Mouse (Mus musculus): ENCODE data around the gene Sec61a1. TPM values are rescaled to one million over a fixed set of nuclear protein-coding genes. Genes with fewer than 3 reads are reported as not detected.
A peak's percentile ranks its signal among the peaks of the same experiment; 100 is the strongest.

The Sec61a1 gene
- polyA plus RNA-seq, 1 experiment from 2014 or later, result 238 TPM

DNA sequence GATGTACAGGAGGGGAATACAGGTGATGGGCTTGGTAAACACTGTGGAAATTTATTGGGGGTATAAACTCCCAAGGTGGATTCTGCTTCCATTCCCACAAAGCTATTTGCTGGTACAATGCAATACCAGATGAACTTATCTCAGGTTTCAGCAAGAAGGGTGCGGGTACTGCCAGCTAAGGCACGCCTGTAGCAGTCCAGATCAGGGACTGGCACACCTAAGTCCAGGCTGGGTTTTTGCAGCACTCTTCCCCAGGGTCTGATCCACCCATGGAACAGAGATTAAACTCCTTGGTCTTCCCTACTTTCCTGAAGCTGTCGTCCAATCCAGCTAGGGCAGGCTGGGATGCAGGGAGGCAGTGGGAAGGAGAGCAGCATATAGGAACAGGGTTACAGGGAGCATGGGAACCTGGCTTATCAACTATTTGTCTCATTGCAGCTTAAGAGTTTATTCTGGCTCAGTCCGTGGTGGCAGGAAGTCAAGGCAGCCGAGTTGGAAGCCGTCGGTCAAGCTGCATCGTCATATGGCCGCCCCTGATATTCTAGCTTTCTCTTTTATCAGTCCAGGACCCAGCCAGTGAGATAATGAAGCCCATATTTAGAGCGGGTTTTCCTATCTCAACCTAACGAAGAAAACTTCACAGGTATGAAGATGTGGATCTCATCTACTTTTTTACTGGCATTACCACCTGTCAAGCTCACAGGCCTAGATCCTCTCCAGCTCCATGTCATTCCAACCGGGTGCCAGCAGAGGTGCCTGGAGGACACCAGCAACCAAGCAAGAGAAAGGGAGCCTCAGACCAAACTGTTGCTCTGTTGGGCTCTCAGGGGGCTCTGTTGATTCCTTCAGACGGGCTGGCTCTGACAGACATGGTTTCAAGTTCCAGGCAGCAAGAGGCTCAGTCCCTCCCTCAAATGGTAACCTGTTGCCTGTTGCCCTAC, 16.4 kb downstream of the Sec61a1 start:
- no peak for DNase-seq (ENCODE audit: low spot score)
- WGBS, result 76% methylated on average over 13 of the region's 13 CpGs
- Histone ChIP-seq H3K27me3 (ENCODE audit: low read depth, poor library complexity, severe bottlenecking) (no peaks in the 10 kb centered on the region), H3K4me1 (peaks cover 10% of the 10 kb centered on the region), H3K36me3 (peaks cover 71% of the 10 kb centered on the region), H3K4me3 (no peak overlapping the region), H3K9me3 (replicated peaks) (no peaks in the 10 kb centered on the region), H3K27ac (no peak overlapping the region)

DNA sequence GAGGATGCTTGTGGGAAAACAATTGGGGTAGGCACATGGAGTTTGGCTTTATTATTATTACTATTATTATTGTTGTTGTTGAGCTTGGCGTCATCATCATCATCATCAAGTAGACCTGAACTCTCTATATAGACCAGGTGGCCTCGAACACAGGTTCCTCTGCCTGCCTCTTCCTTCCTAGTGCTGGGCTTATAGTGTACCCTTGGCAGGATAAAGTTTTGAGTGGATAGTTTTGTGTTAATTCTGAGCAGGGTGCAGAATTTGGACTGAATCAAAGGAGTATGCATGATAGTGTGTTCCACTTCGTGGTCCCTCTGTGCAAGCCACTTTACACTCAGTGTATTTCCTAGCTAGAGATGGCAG, 18.3 kb downstream of the Sec61a1 start:
- Histone ChIP-seq H3K27me3 (ENCODE audit: low read depth, poor library complexity, severe bottlenecking) (no peaks in the 10 kb centered on the region), H3K4me1 (peaks cover 10% of the 10 kb centered on the region), H3K4me3 (peak overlapping the region; percentile 66), H3K36me3 (peaks cover 69% of the 10 kb centered on the region), H3K27ac (peak overlapping the region; percentile 78), H3K9me3 (replicated peaks) (no peaks in the 10 kb centered on the region)
- no peak for DNase-seq (ENCODE audit: low spot score)
- WGBS, result 4% methylated on average over 3 of the region's 3 CpGs

DNA sequence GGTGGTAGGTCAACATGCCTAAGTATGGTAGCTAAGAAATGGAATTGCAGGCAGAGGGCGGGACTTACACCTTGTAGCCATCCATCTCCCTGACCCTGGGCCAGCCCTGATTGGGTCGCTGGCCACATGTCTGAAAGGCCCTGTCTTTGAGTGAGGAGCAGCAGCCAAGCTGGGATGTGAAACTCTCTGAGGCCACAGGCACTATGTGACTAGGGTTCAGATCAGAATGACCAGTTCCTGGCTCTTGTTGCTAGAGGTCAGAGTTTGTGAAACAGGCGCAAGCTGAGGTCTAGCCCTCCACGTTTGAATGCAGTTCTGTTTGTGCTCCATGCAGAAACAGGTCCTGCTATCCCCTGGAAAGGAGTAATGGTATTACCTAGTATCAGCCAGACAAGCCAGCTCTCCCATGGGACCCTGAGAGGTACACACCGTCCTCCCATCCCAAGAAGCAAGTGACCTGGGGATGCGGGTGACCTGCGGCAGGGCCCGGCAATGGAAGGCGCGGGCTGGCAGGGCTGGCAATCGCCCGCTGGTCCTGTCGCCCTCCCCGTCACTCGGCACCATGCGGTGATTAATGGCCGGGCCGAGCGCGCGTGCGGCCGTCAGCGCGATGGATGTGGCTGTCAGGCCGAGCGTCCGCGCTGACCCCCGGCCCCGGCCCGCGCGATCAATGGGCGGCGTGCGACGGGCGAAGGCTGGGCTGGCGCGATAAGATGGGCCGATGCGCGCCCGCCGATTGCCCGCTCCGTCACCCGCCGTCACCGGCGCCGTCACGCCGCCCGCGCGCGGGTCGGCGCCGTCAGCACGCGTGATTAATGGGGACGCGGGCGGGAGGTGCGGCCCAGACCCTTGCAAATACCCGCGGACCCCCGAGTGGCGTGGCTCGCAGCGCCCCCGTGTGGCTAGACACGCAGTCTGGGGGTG, 19.0 kb downstream of the Sec61a1 start:
- Histone ChIP-seq H3K4me1 (peaks cover 10% of the 10 kb centered on the region), H3K27ac (peak overlapping the region; percentile 78), H3K36me3 (peaks cover 64% of the 10 kb centered on the region), H3K27me3 (ENCODE audit: low read depth, poor library complexity, severe bottlenecking) (no peaks in the 10 kb centered on the region), H3K9me3 (replicated peaks) (no peaks in the 10 kb centered on the region), H3K4me3 (peak overlapping the region; percentile 66)
- peak; percentile 92 for DNase-seq (ENCODE audit: low spot score)
- 2% methylated on average over 76 of the region's 76 CpGs for WGBS

DNA sequence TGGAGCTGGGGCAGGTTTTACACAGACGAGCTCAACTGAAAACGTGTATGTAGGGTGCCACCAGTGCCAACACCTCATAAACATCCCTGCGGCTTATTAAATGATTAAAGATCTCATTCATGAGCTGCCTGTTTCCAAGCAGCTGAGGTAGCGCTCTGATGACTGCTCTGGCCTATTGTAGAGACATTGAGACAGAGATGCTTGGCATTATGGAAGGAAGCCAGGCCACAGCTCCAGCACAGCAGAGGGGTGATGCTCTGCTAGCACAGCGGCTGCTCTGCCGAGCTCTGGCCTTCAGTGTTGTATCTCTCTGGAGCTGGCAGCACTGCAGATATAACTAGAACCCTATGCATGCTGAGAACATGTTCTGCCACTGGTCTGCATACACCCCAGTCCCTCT, 25.0 kb downstream of the Sec61a1 start:
- H3K27ac ChIP-seq, result no peak overlapping the region
- no peak overlapping the region for H3K4me3 ChIP-seq
- H3K9me3 ChIP-seq (replicated peaks), result no peaks in the 10 kb centered on the region
- H3K36me3 ChIP-seq, result peaks cover 84% of the 10 kb centered on the region
- H3K4me1 ChIP-seq, result no peaks in the 10 kb centered on the region
- WGBS, result 91% methylated on average over 6 of the region's 6 CpGs
- no peaks in the 10 kb centered on the region for H3K27me3 ChIP-seq (ENCODE audit: low read depth, poor library complexity, severe bottlenecking)
- DNase-seq (ENCODE audit: low spot score), result no peak

DNA sequence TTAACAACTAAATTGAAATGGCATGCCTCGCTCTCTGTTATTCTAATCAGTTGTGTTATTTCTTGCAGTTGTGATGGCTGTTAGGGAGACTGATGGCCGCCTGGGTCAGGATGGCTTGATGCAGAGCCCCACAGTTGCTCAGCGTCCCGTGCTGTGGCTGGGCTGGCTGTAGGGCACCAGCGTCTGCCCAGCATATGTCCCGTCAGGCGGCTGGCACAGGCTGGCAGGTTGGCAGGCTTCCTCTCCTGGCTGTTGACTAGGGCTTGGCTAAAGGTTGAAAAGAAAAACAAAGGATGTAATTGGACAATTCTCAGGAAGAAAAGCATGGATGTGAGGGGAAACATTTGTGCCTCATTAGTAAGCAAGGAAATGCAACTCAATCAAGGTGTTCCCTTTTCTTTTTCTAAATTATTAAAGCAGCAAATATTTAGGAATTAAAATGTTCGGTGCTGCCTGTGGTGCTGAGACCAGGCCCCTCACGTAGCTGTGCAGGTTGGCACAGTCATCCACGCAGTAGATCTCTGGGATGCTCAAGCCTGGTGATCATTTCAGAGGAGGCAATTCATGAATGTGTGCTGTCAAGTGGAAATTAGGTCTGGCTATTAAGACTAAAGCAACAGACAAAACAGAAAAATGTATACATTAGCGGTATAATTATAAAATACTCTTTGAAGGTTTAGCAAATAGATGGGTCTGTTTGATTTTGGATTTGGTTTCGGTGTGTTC, 27.9 kb downstream of the Sec61a1 start:
- WGBS, result 94% methylated on average over 12 of the region's 12 CpGs
- Histone ChIP-seq H3K9me3 (replicated peaks) (no peaks in the 10 kb centered on the region), H3K27ac (no peak overlapping the region), H3K4me3 (no peak overlapping the region), H3K36me3 (peaks cover 85% of the 10 kb centered on the region), H3K27me3 (ENCODE audit: low read depth, poor library complexity, severe bottlenecking) (no peaks in the 10 kb centered on the region), H3K4me1 (no peaks in the 10 kb centered on the region)
- DNase-seq (ENCODE audit: low spot score), result no peak

DNA sequence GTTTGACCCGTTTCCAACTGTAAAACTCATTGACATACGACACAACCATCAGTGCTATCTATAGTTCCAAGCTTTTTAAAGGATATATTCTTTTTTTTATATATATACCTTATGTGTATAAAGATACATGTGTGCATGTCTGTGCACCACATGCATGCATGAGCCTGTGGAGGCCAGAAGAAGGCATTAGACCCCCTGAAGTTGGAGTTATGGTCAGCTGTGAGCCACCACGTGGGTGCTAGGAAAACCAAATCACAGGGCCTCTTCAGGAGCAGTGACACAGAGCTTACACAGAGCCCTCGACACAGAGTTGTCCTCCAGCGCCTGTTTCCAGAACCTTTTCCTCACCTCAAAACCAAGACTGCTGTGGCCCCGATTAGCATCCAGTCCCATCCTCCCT, 28.9 kb downstream of the Sec61a1 start:
- WGBS, result 87% methylated on average over 6 of the region's 6 CpGs
- H3K36me3 ChIP-seq, result peaks cover 89% of the 10 kb centered on the region
- no peak overlapping the region for H3K27ac ChIP-seq
- no peak for DNase-seq (ENCODE audit: low spot score)
- no peaks in the 10 kb centered on the region for H3K9me3 ChIP-seq (replicated peaks)
- no peaks in the 10 kb centered on the region for H3K27me3 ChIP-seq (ENCODE audit: low read depth, poor library complexity, severe bottlenecking)
- no peak overlapping the region for H3K4me3 ChIP-seq
- H3K4me1 ChIP-seq, result no peaks in the 10 kb centered on the region

DNA sequence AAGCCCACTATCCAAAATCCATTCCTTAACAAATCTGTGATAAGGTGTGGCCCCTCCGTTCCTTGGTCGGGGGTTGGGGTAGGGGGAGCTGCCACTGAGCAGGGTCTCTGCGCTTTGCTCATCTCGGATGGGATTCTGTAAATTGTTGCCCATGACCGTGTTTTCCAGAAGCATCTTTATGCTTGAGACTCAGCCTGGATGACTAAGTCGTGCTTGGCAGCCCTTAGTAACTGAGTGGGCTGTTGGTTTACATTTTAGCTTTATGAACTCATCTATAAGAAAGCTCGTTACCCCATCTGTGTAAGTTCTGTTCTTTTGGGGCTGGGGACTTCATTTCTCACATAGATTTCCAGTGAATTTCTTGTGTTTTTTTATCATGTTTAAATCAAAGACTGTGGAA, 29.7 kb downstream of the Sec61a1 start:
- Histone ChIP-seq H3K9me3 (replicated peaks) (no peaks in the 10 kb centered on the region), H3K4me3 (no peak overlapping the region), H3K36me3 (peaks cover 95% of the 10 kb centered on the region), H3K27me3 (ENCODE audit: low read depth, poor library complexity, severe bottlenecking) (no peaks in the 10 kb centered on the region), H3K4me1 (no peaks in the 10 kb centered on the region), H3K27ac (no peak overlapping the region)
- no peak for DNase-seq (ENCODE audit: low spot score)
- WGBS, result 95% methylated on average over 7 of the region's 7 CpGs

DNA sequence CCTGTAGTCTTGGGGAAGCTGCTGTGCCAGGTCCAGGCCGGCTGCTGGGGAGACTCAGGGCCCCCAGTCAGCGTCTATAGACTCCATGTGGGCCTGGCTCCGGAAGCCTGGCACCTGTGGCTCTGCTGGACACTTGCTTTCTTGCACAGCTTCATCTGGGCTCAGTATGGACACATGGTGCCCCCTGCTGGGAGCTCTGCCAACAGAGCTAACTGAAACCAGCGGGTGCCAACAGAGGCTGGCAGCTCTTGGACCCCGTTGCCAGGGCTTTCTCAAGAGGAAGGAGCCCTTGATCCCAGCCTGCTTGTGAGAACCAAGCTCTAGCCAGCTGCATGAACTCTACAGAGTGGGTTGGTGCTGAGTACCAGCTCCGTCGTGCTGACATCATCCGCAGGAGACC, 31.8 kb downstream of the Sec61a1 start:
- 92% methylated on average over 8 of the region's 8 CpGs for WGBS
- Histone ChIP-seq H3K27me3 (ENCODE audit: low read depth, poor library complexity, severe bottlenecking) (no peaks in the 10 kb centered on the region), H3K27ac (no peak overlapping the region), H3K4me1 (no peaks in the 10 kb centered on the region), H3K36me3 (peaks cover 95% of the 10 kb centered on the region), H3K4me3 (no peak overlapping the region), H3K9me3 (replicated peaks) (no peaks in the 10 kb centered on the region)
- DNase-seq (ENCODE audit: low spot score), result peak; percentile 44

DNA sequence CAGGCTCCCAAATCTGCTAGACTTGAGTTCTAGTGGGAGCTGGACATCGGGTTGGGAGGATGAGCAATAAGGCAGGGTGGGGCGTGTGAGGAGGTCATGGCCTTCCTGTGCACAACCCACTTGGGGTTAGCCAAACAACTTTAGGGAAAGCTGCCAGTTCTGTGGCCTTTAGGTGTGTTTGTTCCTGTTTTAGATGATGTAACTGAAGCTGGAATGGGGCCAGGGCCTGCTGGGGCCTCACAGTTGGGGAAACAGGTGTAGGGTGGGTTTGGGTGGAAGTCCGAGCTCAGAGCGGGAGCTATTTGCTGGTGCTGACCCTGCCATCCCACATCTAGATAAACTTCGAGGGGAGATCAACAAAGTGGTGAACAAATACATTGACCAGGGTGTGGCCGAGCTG, 33.3 kb downstream of the Sec61a1 start:
- H3K36me3 ChIP-seq, result peaks cover 95% of the 10 kb centered on the region
- H3K27ac ChIP-seq, result no peak overlapping the region
- H3K9me3 ChIP-seq (replicated peaks), result no peaks in the 10 kb centered on the region
- no peak overlapping the region for H3K4me3 ChIP-seq
- no peaks in the 10 kb centered on the region for H3K27me3 ChIP-seq (ENCODE audit: low read depth, poor library complexity, severe bottlenecking)
- no peaks in the 10 kb centered on the region for H3K4me1 ChIP-seq
- 94% methylated on average over 6 of the region's 6 CpGs for WGBS
- no peak for DNase-seq (ENCODE audit: low spot score)

DNA sequence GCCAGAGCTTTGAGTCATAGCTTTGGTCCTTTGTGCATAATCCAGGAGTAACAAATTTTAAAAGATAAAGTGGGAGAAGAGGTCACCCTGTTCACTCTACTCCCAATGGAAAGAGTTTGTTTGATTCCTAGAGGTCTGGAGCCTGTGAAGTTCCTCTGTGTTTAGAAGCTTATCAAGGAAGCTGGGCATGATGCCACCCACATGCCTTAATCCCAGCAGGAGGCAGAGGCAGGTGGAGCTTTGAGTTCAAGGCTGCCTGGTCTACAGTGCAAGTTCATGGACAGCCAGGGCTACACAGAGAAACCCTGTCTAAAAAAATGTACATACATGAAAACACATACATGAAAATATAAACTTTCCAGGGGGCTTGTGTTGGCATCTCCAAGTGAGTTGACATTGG, 34.8 kb downstream of the Sec61a1 start:
- Histone ChIP-seq H3K4me1 (no peaks in the 10 kb centered on the region), H3K4me3 (no peak overlapping the region), H3K36me3 (peaks cover 100% of the 10 kb centered on the region), H3K9me3 (replicated peaks) (no peaks in the 10 kb centered on the region), H3K27ac (no peak overlapping the region), H3K27me3 (ENCODE audit: low read depth, poor library complexity, severe bottlenecking) (no peaks in the 10 kb centered on the region)
- DNase-seq (ENCODE audit: low spot score), result no peak

DNA sequence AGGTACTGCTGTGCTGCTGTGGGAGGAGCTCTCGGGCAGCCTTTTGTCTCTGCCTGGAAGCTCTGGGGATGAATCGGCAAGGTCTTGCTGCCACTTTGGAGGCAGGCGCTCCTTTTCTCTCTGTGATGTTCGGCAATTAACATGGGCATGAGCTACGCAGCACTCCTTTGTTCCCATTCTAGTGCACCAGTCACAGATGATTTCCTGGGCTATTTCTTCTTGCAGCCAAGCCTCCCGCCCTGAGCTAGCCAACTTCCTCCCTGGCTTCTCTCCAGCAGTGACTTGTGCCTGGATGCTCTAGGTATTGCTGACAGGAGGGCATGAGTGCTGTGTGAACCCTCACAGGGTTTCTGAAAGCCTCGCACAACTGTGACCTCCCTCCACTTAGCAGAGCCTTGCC, 35.6 kb downstream of the Sec61a1 start:
- H3K4me1 ChIP-seq, result no peaks in the 10 kb centered on the region
- H3K27me3 ChIP-seq (ENCODE audit: low read depth, poor library complexity, severe bottlenecking), result no peaks in the 10 kb centered on the region
- 78% methylated on average over 7 of the region's 7 CpGs for WGBS
- H3K9me3 ChIP-seq (replicated peaks), result no peaks in the 10 kb centered on the region
- H3K36me3 ChIP-seq, result peaks cover 100% of the 10 kb centered on the region
- no peak overlapping the region for H3K27ac ChIP-seq
- no peak for DNase-seq (ENCODE audit: low spot score)
- H3K4me3 ChIP-seq, result no peak overlapping the region

DNA sequence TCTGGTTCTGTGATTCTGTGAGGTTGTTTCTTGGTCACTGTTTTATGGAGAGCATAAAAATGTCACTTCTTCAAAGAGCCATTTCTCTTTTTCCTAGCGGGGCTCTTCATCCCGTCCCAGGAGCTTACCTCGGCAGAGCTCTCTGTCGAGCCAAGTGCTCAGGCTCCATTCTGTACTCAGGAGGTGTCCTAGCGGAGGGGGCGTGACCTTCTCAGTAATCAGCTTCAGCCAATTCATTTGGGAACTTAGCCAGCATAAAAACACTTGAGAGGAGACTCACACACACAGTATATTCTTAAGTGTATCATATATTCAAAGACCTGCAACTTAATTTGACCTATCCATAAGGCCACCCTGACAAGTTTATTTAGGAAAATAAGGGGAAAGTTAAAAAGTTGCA, 38.3 kb downstream of the Sec61a1 start:
- Histone ChIP-seq H3K4me3 (no peak overlapping the region), H3K27me3 (ENCODE audit: low read depth, poor library complexity, severe bottlenecking) (no peaks in the 10 kb centered on the region), H3K9me3 (replicated peaks) (no peaks in the 10 kb centered on the region), H3K27ac (no peak overlapping the region), H3K36me3 (peaks cover 99% of the 10 kb centered on the region), H3K4me1 (no peaks in the 10 kb centered on the region)
- 52% methylated on average over 6 of the region's 6 CpGs for WGBS
- DNase-seq (ENCODE audit: low spot score), result no peak
